Mouse (Mus musculus) embryonic facial prominence, embryonic 14.5 days (tissue): ENCODE data around the gene Dad1. TPM values are rescaled to one million over a fixed set of nuclear protein-coding genes. Genes with fewer than 3 reads are reported as not detected.

Experiments used
- ATAC-seq: fragments of 200-750 bp; cut with Nextera tagmentation; 2 replicates; pipeline ENCODE4 v1.8.0; 2017; ENCODE audit warnings: low read depth, moderate number of reproducible peaks, moderate TSS enrichment
- DNase-seq: peaks from one replicate; pipeline ENCODE4 v3.0.0-alpha.2; 2015; ENCODE audit warnings: low spot score
- H3K27ac ChIP-seq: fragments of 300-500 bp; sonication (generic); replicated peaks from 2 replicates; pipeline ENCODE4 v1.5.1; 2014; ENCODE audit warnings: low read depth, mild to moderate bottlenecking, low read length, moderate library complexity
- H3K27me3 ChIP-seq: fragments of 300-500 bp; sonication (generic); replicated peaks from 2 replicates; pipeline ENCODE4 v1.6.1; 2014; ENCODE audit warnings: low read length; ENCODE audit not compliant: control insufficient read depth, insufficient read depth
- H3K36me3 ChIP-seq: fragments of 300-500 bp; sonication (generic); 2 replicates; pipeline ENCODE4 v1.6.1; 2014; ENCODE audit warnings: low read length, mixed read lengths; ENCODE audit not compliant: control insufficient read depth, insufficient read depth
- H3K4me1 ChIP-seq: fragments of 300-500 bp; sonication (generic); 2 replicates; pipeline ENCODE4 v1.6.1; 2014; ENCODE audit warnings: antibody characterized with exemption, low read length; ENCODE audit not compliant: control insufficient read depth, insufficient read depth
- H3K4me2 ChIP-seq: fragments of 300-500 bp; sonication (generic); 2 replicates; pipeline ENCODE4 v1.6.1; 2014; ENCODE audit warnings: low read depth, mild to moderate bottlenecking, low read length, moderate library complexity, mixed read lengths
- H3K4me3 ChIP-seq: fragments of 300-500 bp; sonication (generic); 2 replicates; pipeline ENCODE4 v1.5.1; 2014; ENCODE audit warnings: low read depth, mild to moderate bottlenecking, low read length
- H3K9ac ChIP-seq: fragments of 300-500 bp; sonication (generic); 2 replicates; pipeline ENCODE4 v1.6.1; 2014; ENCODE audit warnings: low read depth, mild to moderate bottlenecking, low read length, moderate library complexity, mixed read lengths
- H3K9me3 ChIP-seq: fragments of 300-500 bp; sonication (generic); 2 replicates; pipeline ENCODE4 v1.6.1; 2016; ENCODE audit warnings: low read length; ENCODE audit not compliant: control insufficient read depth
- WGBS: fragments of 180-500 bp; shearing (Covaris S2); extraction: QIAGEN DNeasy Blood & Tissue Kit; methylation state at CpG from one replicate; pipeline ENCODE4 v1.1.7; 2014; 5-methylcytosine and 5-hydroxymethylcytosine counted together
- polyA plus RNA-seq: library from polyadenylated mRNA; unstranded; fragments of >200 nt; fragmentation: Nextera tagmentation; extraction: Ambion mirVana; gene quantifications from 2 replicates; pipeline ENCODE4 v1.2.1, GENCODE M21; 2014

Dad1 gene
- polyA plus RNA-seq, 1 experiment from 2014 or later, result 436 TPM

GRCm38 (mm10) chr14:54259003-54259721 lies 5.3 kb upstream of the Dad1 start:
- Histone ChIP-seq H3K4me3 (peak overlapping the region; percentile 64), H3K27me3 (no peaks in the 10 kb centered on the region), H3K4me2 (peak overlapping the region; percentile 71), H3K27ac (peak overlapping the region; percentile 56), H3K9ac (peak overlapping the region; percentile 71), H3K4me1 (peaks cover 9% of the 10 kb centered on the region), H3K9me3 (no peaks in the 10 kb centered on the region), H3K36me3 (peaks cover 15% of the 10 kb centered on the region; the same call in 1 of the 2 replicates)
- WGBS, result under 1% methylated on average over 33 of the region's 35 CpGs
- ATAC-seq, result peak; percentile 95
- DNase-seq, result peak; percentile 95

DNA sequence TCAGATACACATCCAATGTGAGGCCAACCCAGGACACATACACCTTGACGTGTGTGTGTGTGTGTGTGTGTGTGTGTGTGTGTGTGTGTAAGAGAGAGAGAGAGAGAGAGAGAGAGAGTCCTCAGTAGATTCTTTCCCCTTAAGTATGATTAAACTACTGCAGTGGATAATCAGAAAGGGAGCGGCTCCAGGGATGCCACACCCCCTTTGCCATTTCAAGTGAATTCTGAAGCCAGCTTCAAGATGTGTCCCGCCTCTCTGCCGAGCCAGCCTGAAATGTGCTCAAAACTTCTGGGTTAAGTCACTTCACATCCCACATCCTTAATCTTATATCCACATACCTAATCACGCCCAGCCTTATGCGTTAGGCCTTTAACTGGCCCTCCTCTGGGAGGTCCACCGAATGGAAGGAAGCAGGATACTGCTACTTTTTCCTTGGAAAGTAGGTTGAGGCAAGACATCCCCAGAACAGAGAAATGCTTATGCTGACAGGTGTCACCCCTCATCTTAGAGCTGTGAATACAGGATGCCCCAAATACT lies 4.3 kb upstream of the Dad1 start:
- WGBS, result 50% methylated on average over 7 of the region's 7 CpGs
- no peak for DNase-seq
- H3K9ac ChIP-seq, result no peak overlapping the region

DNA sequence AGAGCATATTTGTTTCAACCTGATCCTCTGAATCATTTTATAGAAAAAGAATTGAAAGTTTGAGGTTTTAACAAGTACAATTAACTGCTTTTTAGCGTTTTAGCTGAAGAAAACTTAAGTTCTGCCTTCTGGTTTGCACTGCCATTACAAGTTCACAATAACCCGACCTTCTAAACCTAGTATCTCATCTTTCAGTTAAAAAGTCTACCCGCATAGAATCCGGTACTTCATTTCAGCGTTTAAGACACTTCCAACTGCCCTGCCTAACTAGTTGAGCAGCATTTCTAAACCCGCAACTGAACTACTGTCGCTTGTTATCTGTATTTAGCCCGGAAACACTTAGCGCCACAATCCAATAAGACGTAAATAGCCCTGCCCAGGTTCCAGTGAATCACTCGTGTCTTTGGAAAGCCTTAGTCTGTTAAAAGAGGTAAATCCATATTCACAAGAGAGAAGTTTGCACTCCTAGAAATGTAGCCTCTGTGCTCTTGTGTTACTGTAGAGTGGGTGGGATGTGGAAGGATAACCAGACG lies 832 bp upstream of the Dad1 start:
- Histone ChIP-seq H3K4me2 (peak overlapping the region; percentile 69), H3K27me3 (no peaks in the 10 kb centered on the region), H3K9me3 (no peaks in the 10 kb centered on the region), H3K27ac (no peak overlapping the region), H3K4me3 (peak overlapping the region; percentile 87), H3K9ac (no peak overlapping the region), H3K4me1 (peaks cover 26% of the 10 kb centered on the region), H3K36me3 (0 out of 2 replicates have a peak, but pooled peaks cover 7% of the 10 kb centered on the region)
- 64% methylated on average over 12 of the region's 12 CpGs for WGBS
- ATAC-seq (no peak), DNase-seq (no peak)

More for the DNA sequence above, 4.3 kb upstream of the Dad1 start:
- ATAC-seq, result no peak
- Histone ChIP-seq H3K4me1 (peaks cover 9% of the 10 kb centered on the region), H3K27me3 (no peaks in the 10 kb centered on the region), H3K9me3 (no peaks in the 10 kb centered on the region), H3K4me3 (no peak overlapping the region), H3K4me2 (peak overlapping the region; percentile 71; the same call in 1 of the 2 replicates), H3K27ac (no peak overlapping the region), H3K36me3 (peaks cover 7% of the 10 kb centered on the region; the same call in 1 of the 2 replicates)

DNA sequence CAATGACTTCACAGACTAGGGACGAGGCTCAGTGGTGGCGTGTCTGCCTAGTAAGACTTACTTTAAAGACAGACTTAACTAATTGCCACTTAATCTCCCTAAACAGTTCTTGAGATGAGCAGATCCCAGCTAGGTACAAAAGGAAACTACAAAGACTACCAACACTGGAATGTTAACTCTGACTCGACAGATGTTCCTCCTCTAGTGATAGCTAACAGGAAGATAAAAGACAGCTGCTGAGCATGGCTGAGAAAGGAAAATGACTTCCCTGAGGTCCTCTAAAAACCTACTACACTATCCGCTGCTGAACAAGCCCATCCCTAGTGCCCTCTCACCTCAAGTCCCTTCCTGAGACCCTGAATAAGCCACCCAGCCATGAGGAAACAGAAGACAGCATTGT lies 3.8 kb downstream of the Dad1 start:
- Histone ChIP-seq H3K36me3 (peaks cover 25% of the 10 kb centered on the region), H3K27me3 (no peaks in the 10 kb centered on the region), H3K4me2 (no peak overlapping the region), H3K27ac (no peak overlapping the region), H3K4me1 (peaks cover 27% of the 10 kb centered on the region), H3K4me3 (no peak overlapping the region), H3K9ac (0 out of 2 replicates have a peak overlapping the region, but pooled peaks have one; percentile 6), H3K9me3 (no peaks in the 10 kb centered on the region)
- DNase-seq (no peak), ATAC-seq (no peak)
- 74% methylated on average over 4 of the region's 4 CpGs for WGBS

GRCm38 (mm10) chr14:54249326-54249725 lies 4.6 kb downstream of the Dad1 start:
- H3K9me3 ChIP-seq, result no peaks in the 10 kb centered on the region
- WGBS, result 54% methylated on average over 9 of the region's 9 CpGs
- no peak for ATAC-seq
- H3K4me3 ChIP-seq, result no peak overlapping the region
- H3K27me3 ChIP-seq, result no peaks in the 10 kb centered on the region
- peaks cover 31% of the 10 kb centered on the region for H3K36me3 ChIP-seq
- peak; percentile 16 for DNase-seq
- no peak overlapping the region for H3K27ac ChIP-seq
- H3K4me2 ChIP-seq, result no peak overlapping the region
- H3K4me1 ChIP-seq, result peaks cover 27% of the 10 kb centered on the region
- H3K9ac ChIP-seq, result no peak overlapping the region

GRCm38 (mm10) chr14:54246232-54246631 lies 7.7 kb downstream of the Dad1 start:
- H3K36me3 ChIP-seq, result peaks cover 54% of the 10 kb centered on the region

DNA sequence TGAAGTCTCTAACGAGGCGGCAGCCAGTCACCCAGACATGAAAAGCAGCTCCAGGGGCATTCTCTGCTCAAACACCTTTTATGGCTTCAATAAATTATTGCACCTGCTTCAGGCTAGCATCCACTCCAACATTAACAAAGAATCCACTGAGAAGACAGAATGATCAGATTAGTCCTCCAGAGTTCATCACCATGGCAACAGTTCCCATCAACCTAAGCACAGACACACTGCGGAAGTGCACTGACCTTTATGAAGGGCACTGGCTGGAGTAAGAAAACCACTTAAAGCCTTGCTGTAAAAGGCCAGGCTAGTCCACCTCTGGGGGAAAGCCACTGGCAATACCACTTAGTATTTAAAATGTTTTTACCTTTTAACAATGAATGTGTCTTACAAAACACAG lies 9.7 kb downstream of the Dad1 start:
- Histone ChIP-seq H3K4me3 (no peak overlapping the region), H3K27ac (no peak overlapping the region), H3K9me3 (no peaks in the 10 kb centered on the region), H3K27me3 (no peaks in the 10 kb centered on the region), H3K4me2 (no peak overlapping the region), H3K4me1 (peaks cover under 1% of the 10 kb centered on the region; the same call in 1 of the 2 replicates), H3K36me3 (peaks cover 60% of the 10 kb centered on the region), H3K9ac (no peak overlapping the region)
- no peak for ATAC-seq
- 77% methylated on average over 3 of the region's 3 CpGs for WGBS
- no peak for DNase-seq

More at GRCm38 (mm10) chr14:54246232-54246631, 7.7 kb downstream of the Dad1 start:
- ATAC-seq (no peak), DNase-seq (no peak)
- Histone ChIP-seq H3K9me3 (no peaks in the 10 kb centered on the region), H3K4me3 (no peak overlapping the region), H3K27ac (no peak overlapping the region), H3K9ac (no peak overlapping the region), H3K27me3 (no peaks in the 10 kb centered on the region), H3K4me2 (no peak overlapping the region), H3K4me1 (peaks cover 14% of the 10 kb centered on the region)
- 96% methylated on average over 3 of the region's 3 CpGs for WGBS

GRCm38 (mm10) chr14:54240542-54240941 lies 13.4 kb downstream of the Dad1 start:
- DNase-seq, result no peak
- ATAC-seq, result no peak
- no peaks in the 10 kb centered on the region for H3K4me1 ChIP-seq
- H3K9ac ChIP-seq, result no peak overlapping the region
- peaks cover 61% of the 10 kb centered on the region for H3K36me3 ChIP-seq
- H3K27me3 ChIP-seq, result no peaks in the 10 kb centered on the region
- no peak overlapping the region for H3K27ac ChIP-seq
- H3K4me3 ChIP-seq, result no peak overlapping the region
- H3K4me2 ChIP-seq, result no peak overlapping the region
- no peaks in the 10 kb centered on the region for H3K9me3 ChIP-seq
- WGBS, result 89% methylated on average over 5 of the region's 5 CpGs
